Mouse (Mus musculus) heart, embryonic 14.5 days (tissue): ENCODE measurements around the gene Miox. TPM values are rescaled to one million over a fixed set of nuclear protein-coding genes. Genes with fewer than 3 reads are reported as not detected.

ENCODE experiments used
- ATAC-seq: fragments of 200-750 bp; cut with Nextera tagmentation; 2 replicates; pipeline ENCODE4 v1.8.0; 2017; ENCODE audit warnings: low read depth, moderate TSS enrichment; ENCODE audit not compliant: insufficient number of reproducible peaks, insufficient read depth, low FRiP score
- H3K27ac ChIP-seq, 2 experiments: fragments of 200-500 bp in 1 of 2; fragments of 300-500 bp in 1 of 2; sonication (generic) in 1 of 2; replicated peaks in 1 of 2; 2 replicates each; pipeline ENCODE4 v1.5.1; 2012 to 2014; ENCODE audit warnings: low read depth in 2 of 2, low read length in 2 of 2, control low read depth in 1 of 2, mild to moderate bottlenecking in 1 of 2, mixed read lengths in 1 of 2; ENCODE audit not compliant: control insufficient read depth in 1 of 2, insufficient read depth in 1 of 2
- H3K27me3 ChIP-seq: fragments of 300-500 bp; sonication (generic); 2 replicates; pipeline ENCODE4 v1.6.1; 2014; ENCODE audit warnings: mild to moderate bottlenecking, low read length, control low read depth; ENCODE audit not compliant: control insufficient read depth, insufficient read depth
- H3K36me3 ChIP-seq: fragments of 300-500 bp; sonication (generic); 2 replicates; pipeline ENCODE4 v1.6.1; 2014; ENCODE audit warnings: mild to moderate bottlenecking, control low read depth, low read length, mixed read lengths; ENCODE audit not compliant: control insufficient read depth, insufficient read depth
- H3K4me1 ChIP-seq, 2 experiments: fragments of 200-500 bp in 1 of 2; fragments of 300-500 bp in 1 of 2; sonication (generic) in 1 of 2; 2 replicates each; pipeline ENCODE4 v1.6.1; 2012 to 2014; ENCODE audit warnings: low read length in 2 of 2, control low read depth in 1 of 2, mixed read lengths in 1 of 2; ENCODE audit not compliant: control insufficient read depth in 2 of 2, insufficient read depth in 2 of 2
- H3K4me2 ChIP-seq: fragments of 300-500 bp; sonication (generic); 2 replicates; pipeline ENCODE4 v1.6.1; 2014; ENCODE audit warnings: mild to moderate bottlenecking, low read length
- H3K4me3 ChIP-seq, 2 experiments: fragments of 200-500 bp in 1 of 2; fragments of 300-500 bp in 1 of 2; sonication (generic) in 1 of 2; 2 replicates each; pipeline ENCODE4 v1.5.1; 2012 to 2014; ENCODE audit warnings: low read length in 2 of 2, mild to moderate bottlenecking in 2 of 2, control low read depth in 1 of 2, low read depth in 1 of 2, moderate library complexity in 1 of 2; ENCODE audit not compliant: control insufficient read depth in 1 of 2, insufficient read depth in 1 of 2
- H3K9ac ChIP-seq: fragments of 300-500 bp; sonication (generic); 2 replicates; pipeline ENCODE4 v1.6.1; 2014; ENCODE audit warnings: mild to moderate bottlenecking, low read length
- H3K9me3 ChIP-seq: fragments of 300-500 bp; sonication (generic); 2 replicates; pipeline ENCODE4 v1.6.1; 2016; ENCODE audit warnings: low read length, control low read depth; ENCODE audit not compliant: control insufficient read depth
- WGBS: fragments of 180-500 bp; shearing (Covaris S2); extraction: QIAGEN DNeasy Blood & Tissue Kit; methylation state at CpG from one replicate; pipeline ENCODE4 v1.1.7; 2014; 5-methylcytosine and 5-hydroxymethylcytosine counted together
- polyA plus RNA-seq: library from polyadenylated mRNA; unstranded; fragments of >200 nt; fragmentation: Nextera tagmentation; extraction: Ambion mirVana; gene quantifications from 2 replicates; pipeline ENCODE4 v1.2.1, GENCODE M21; 2014

The Miox gene
- polyA plus RNA-seq, 1 experiment from 2014 or later: not detected

GRCm38 (mm10) chr15:89376957-89377356 lies 42.8 kb downstream of the Miox start, which contains the start of gene Tymp:
Tymp (minus strand) TSS chr15:89377039.
- peaks cover 9% of the 10 kb centered on the region for H3K36me3 ChIP-seq
- H3K4me1 ChIP-seq: peaks cover 25 to 27% of the 10 kb centered on the region in 2 experiments
- WGBS: 29% methylated on average over 16 of the region's 16 CpGs
- H3K4me3 ChIP-seq: peak within 1 kb of the TSS in 1 of 2 experiments; percentile 14; a peak in 1 of 4 replicates
- H3K4me2 ChIP-seq: peak within 1 kb of the TSS; percentile 91
- no peak for ATAC-seq
- no peak within 1 kb of the TSS for H3K27ac ChIP-seq
- no peaks in the 10 kb centered on the region for H3K9me3 ChIP-seq
- peaks cover 51% of the 10 kb centered on the region for H3K27me3 ChIP-seq
- H3K9ac ChIP-seq: no peak within 1 kb of the TSS

DNA sequence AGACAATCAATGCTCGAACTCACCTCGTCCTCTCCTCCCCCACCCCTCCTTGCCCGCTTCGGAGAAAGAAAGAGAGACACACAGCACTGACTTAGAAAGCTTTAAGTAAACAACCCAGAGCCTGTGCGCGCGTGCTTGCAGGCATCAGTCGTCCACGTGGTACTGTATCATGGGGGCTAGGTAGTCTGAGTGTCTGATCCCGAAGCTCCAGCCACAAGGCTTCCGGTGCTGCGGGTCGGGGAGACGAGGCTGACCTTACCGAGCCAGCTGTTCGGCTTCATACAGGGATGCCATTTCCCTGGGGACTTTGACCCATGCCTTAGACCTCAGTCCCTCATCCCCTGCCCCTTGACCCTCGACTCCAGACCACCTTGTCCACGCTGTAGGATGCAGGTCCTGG lies 43.2 kb downstream of the Miox start:
- no peak overlapping the region for H3K9ac ChIP-seq
- H3K27me3 ChIP-seq: peaks cover 52% of the 10 kb centered on the region
- no peak for ATAC-seq
- H3K36me3 ChIP-seq: peaks cover 5% of the 10 kb centered on the region
- WGBS: 3% methylated on average over 18 of the region's 18 CpGs
- H3K27ac ChIP-seq: no peak overlapping the region
- peak overlapping the region; percentile 31 for H3K4me2 ChIP-seq
- H3K4me3 ChIP-seq: peak overlapping the region in 1 of 2 experiments; percentile 14; a peak in 1 of 4 replicates
- peaks cover 25 to 26% of the 10 kb centered on the region in 2 experiments for H3K4me1 ChIP-seq
- no peaks in the 10 kb centered on the region for H3K9me3 ChIP-seq

GRCm38 (mm10) chr15:89377938-89378828 lies 44.0 kb downstream of the Miox start:
- H3K36me3 ChIP-seq: no peaks in the 10 kb centered on the region
- H3K27me3 ChIP-seq: peaks cover 57% of the 10 kb centered on the region
- H3K9ac ChIP-seq: peak overlapping the region; percentile 65
- no peak overlapping the region for H3K27ac ChIP-seq
- H3K4me2 ChIP-seq: peak overlapping the region; percentile 91
- ATAC-seq: no peak
- H3K4me3 ChIP-seq: peak overlapping the region; percentile 45 to 49
- no peaks in the 10 kb centered on the region for H3K9me3 ChIP-seq
- WGBS: 14% methylated on average over 46 of the region's 46 CpGs
- H3K4me1 ChIP-seq: peaks cover 18 to 25% of the 10 kb centered on the region in 2 experiments

DNA sequence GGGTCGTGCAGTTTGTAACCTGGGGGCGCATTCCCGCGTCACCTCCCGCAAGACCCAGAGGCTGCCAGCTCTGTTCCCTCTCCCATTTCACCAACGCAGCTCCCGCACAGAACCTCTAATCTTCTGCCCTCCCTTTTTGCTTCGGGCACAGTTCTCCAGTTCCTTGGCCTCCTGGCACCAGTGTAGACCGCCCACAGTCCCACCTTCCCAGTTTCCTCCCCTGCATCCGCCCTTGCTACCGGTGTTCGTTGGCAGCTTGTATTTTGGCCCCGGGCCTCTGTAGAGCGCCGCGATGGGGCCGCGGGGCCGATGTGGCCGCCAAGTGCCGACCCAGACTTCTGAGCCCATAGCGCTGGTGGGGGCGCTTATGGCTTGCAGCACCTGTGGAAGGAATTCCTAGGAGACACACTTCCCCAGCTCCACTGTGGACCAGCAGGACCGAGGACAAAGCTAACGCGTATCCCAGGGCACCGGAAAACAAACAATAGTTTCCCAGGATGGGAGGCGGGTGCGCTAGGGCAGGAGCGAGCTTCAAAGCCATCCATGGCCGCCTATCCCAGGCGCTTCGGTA lies 44.7 kb downstream of the Miox start, which contains the start of gene Odf3b:
Gene Odf3b, minus strand, starts transcription at position 452 of the 571 bp plus-strand sequence.
- Histone ChIP-seq H3K4me3 (peak within 1 kb of the TSS; percentile 45 to 49), H3K36me3 (no peaks in the 10 kb centered on the region), H3K4me2 (peak within 1 kb of the TSS; percentile 91), H3K9me3 (no peaks in the 10 kb centered on the region), H3K27ac (no peak within 1 kb of the TSS), H3K27me3 (peaks cover 57% of the 10 kb centered on the region), H3K4me1 (peaks cover 17 to 25% of the 10 kb centered on the region in 2 experiments), H3K9ac (peak within 1 kb of the TSS; percentile 65)
- ATAC-seq: no peak
- under 1% methylated on average over 33 of the region's 33 CpGs for WGBS

GRCm38 (mm10) chr15:89379429-89379828 lies 45.2 kb downstream of the Miox start:
- Histone ChIP-seq H3K9ac (peak overlapping the region; percentile 65), H3K36me3 (no peaks in the 10 kb centered on the region), H3K9me3 (no peaks in the 10 kb centered on the region), H3K27me3 (peaks cover 57% of the 10 kb centered on the region), H3K4me1 (peaks cover 13 to 21% of the 10 kb centered on the region in 2 experiments), H3K4me2 (peak overlapping the region; percentile 91), H3K27ac (no peak overlapping the region), H3K4me3 (peak overlapping the region; percentile 45 to 49)
- WGBS: 12% methylated on average over 10 of the region's 10 CpGs
- ATAC-seq: no peak

DNA sequence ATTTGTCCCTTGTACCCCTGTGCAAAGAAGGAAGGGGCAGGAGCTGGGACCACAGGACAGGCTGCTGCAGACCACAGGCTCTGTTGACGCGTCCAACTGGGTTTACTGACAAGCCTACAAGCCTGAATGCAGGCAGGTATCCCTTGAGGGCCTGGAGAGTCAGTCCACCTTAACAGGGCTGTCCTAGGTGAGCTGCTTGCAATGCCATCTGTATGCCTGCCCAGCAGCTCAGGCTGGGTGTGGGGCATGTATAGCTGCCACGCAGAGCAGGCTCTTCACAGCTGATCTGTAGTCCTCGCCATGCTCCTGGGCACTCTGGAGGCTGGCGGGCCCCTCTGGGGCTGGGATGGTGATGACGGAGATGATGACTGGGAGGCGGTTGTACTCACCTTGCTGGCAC lies 50.4 kb downstream of the Miox start, which contains the start of gene Klhdc7b:
Gene Klhdc7b, plus strand, starts transcription at position 301 of the 400 bp plus-strand sequence.
- WGBS: 72% methylated on average over 7 of the region's 7 CpGs

More for the DNA sequence above, 50.4 kb downstream of the Miox start, which contains the start of gene Klhdc7b:
- Histone ChIP-seq H3K9me3 (no peaks in the 10 kb centered on the region), H3K36me3 (no peaks in the 10 kb centered on the region), H3K4me2 (no peak within 1 kb of the TSS), H3K27me3 (peaks cover 24% of the 10 kb centered on the region), H3K9ac (no peak within 1 kb of the TSS), H3K4me3 (no peak within 1 kb of the TSS), H3K4me1 (peaks cover under 1% of the 10 kb centered on the region in 2 experiments), H3K27ac (no peak within 1 kb of the TSS)
- ATAC-seq: no peak
